Mouse (Mus musculus): ENCODE measurements around the gene Cox14.
"Not testable (repeated sequence)": the region's sequence is repeated elsewhere in the genome, so short reads cannot be mapped to it uniquely, and the experiment has no call there.

Cox14 gene

GRCm38 (mm10) chr15:99727039-99727438 is 1.6 kb downstream of the Cox14 start:
- not testable (repeated sequence) for DNase-seq (ENCODE audit: low read depth, low spot score)

GRCm38 (mm10) chr15:99727525-99727924 is 2.1 kb downstream of the Cox14 start:
- DNase-seq (ENCODE audit: low read depth, low spot score): no peak

- DNase-seq (ENCODE audit: low read depth, low spot score): no peak
Observed at GRCm38 (mm10) chr15:99728211-99728610, 2.8 kb downstream of the Cox14 start.

- no peak for DNase-seq (ENCODE audit: low read depth, low spot score)
Observed at GRCm38 (mm10) chr15:99729056-99729783, 3.8 kb downstream of the Cox14 start.

GRCm38 (mm10) chr15:99731167-99731566 is 5.7 kb downstream of the Cox14 start:
- DNase-seq (ENCODE audit: low read depth, low spot score): no peak

GRCm38 (mm10) chr15:99731678-99732077 is 6.3 kb downstream of the Cox14 start:
- DNase-seq (ENCODE audit: low read depth, low spot score): no peak

GRCm38 (mm10) chr15:99733186-99733585 is 7.8 kb downstream of the Cox14 start:
- no peak for DNase-seq (ENCODE audit: low read depth, low spot score)

- no peak for DNase-seq (ENCODE audit: low read depth, low spot score)
Observed at GRCm38 (mm10) chr15:99735631-99736030, 10.2 kb downstream of the Cox14 start.

- no peak for DNase-seq (ENCODE audit: low read depth, low spot score)
Observed at GRCm38 (mm10) chr15:99736675-99737074, 11.3 kb downstream of the Cox14 start.

- no peak for DNase-seq (ENCODE audit: low read depth, low spot score)
Observed at GRCm38 (mm10) chr15:99740229-99740628, 14.8 kb downstream of the Cox14 start.

GRCm38 (mm10) chr15:99754204-99754603 is 28.8 kb downstream of the Cox14 start:
- DNase-seq (ENCODE audit: low read depth, low spot score): no peak

GRCm38 (mm10) chr15:99767467-99767866 is 42.0 kb downstream of the Cox14 start:
- DNase-seq (ENCODE audit: low read depth, low spot score): no peak

- DNase-seq (ENCODE audit: low read depth, low spot score): no peak
Observed at GRCm38 (mm10) chr15:99768761-99769160, 43.3 kb downstream of the Cox14 start.

GRCm38 (mm10) chr15:99771004-99771500 is 45.6 kb downstream of the Cox14 start:
- DNase-seq (ENCODE audit: low read depth, low spot score): no peak

GRCm38 (mm10) chr15:99771601-99772276 is 46.3 kb downstream of the Cox14 start:
- DNase-seq (ENCODE audit: low read depth, low spot score): peak; percentile 33

GRCm38 (mm10) chr15:99772277-99772880 is 47.0 kb downstream of the Cox14 start:
- DNase-seq (ENCODE audit: low read depth, low spot score): peak; percentile 85

GRCm38 (mm10) chr15:99772881-99772924 is 47.3 kb downstream of the Cox14 start, which contains the start of gene Cers5:
Gene Cers5, minus strand, starts transcription at chr15:99772885.
- not testable (repeated sequence) for DNase-seq (ENCODE audit: low read depth, low spot score)

GRCm38 (mm10) chr15:99772925-99773324 is 47.5 kb downstream of the Cox14 start:
- no peak for DNase-seq (ENCODE audit: low read depth, low spot score)

Data from mesoderm, embryonic 11.5 days (tissue).